Mouse (Mus musculus) ES-E14 (cell line): ENCODE data around the gene Rad9b.

Source experiments
- CHD2 ChIP-seq: IDR thresholded peaks from 2 replicates; pipeline ENCODE4 v1.6.1; 2014; ENCODE audit warnings: mild to moderate bottlenecking, low read depth, low read length, inconsistent platforms
- HCFC1 ChIP-seq: IDR thresholded peaks from 2 replicates; pipeline ENCODE4 v1.6.1; 2012; ENCODE audit warnings: low read length, inconsistent platforms, borderline replicate concordance; ENCODE audit not compliant: insufficient read depth
- ZC3H11A ChIP-seq: IDR thresholded peaks from 2 replicates; pipeline ENCODE4 v1.6.1; 2012; ENCODE audit warnings: low read depth, mild to moderate bottlenecking, inconsistent platforms, low read length, borderline replicate concordance
- ZNF384 ChIP-seq: IDR thresholded peaks from 2 replicates; pipeline ENCODE4 v1.6.1; 2012; ENCODE audit warnings: low read depth, low read length, inconsistent platforms

DNA sequence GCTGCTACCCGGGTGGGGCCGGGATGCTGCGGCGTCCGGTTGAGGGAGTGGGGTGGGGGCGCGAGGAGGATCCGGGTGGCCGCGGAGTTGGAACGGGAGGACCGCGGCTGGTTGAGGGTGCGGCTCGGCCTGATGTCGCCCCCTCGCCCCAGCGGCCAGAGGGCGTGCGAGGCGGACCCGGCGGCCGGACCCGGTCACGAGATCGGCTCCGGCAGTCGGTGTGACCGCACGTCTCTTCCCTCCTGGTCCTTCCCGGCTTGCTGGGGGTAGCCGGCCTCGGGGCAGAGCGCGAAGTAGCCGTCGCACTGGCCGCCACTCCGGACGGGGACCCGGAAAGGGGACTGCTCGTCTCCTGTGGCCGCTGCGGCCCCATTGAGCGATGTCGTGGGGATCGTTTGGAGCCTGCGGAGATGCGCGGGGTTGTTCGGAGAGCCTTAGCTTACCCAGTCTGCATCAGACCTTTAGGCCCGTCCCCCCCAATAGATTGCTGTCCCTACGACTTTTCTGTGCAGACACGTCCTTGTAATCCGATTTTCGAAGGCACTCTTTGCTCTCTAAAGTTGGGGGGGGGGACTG lies 547 bp upstream of the Rad9b start:
- TF ChIP-seq ZNF384 (no peak), CHD2 (no peak), ZC3H11A (no peak), HCFC1 (no peak; the same call in 1 of the 2 replicates)
